Mouse (Mus musculus): ENCODE data around the gene Lrriq1.

DNA sequence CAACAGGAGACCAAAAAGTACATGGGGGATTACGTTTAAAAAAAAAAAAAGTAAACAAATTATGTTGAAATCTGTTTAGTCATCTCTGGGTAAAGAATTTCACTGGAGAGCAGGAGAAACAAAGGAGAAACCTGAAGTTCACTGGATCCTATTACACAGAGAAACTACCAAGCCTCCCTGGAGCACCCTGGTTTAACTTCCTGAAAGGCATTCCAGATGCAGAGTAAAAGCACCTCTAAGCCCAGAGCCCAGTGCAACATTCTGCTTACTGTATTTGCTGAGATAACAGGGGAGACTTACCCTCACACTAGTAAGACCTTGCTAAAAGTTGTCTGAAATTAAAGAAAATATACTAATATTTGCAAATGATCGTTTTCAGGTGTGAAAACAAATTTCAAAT lies 191.1 kb downstream of the Lrriq1 start:
- TF ChIP-seq POLR2A (IDR thresholded peaks at IDR 0.05; ENCODE audit: borderline replicate concordance, insufficient read depth, low read length) (no peak), CTCF (IDR thresholded peaks at IDR 0.05; ENCODE audit: borderline replicate concordance, insufficient read depth, low read depth, low read length) (no peak)
